Mouse (Mus musculus) megakaryocyte, embryonic 14.5 days (primary cell): Measurements from ENCODE around the gene Hsf2. TPM values are rescaled to one million over a fixed set of nuclear protein-coding genes. Genes with fewer than 3 reads are reported as not detected.

Experiments used
- H3K27me3 ChIP-seq: replicated peaks from 2 replicates; pipeline ENCODE3; 2012; ENCODE audit warnings: inconsistent platforms
- H3K36me3 ChIP-seq: replicated peaks from 2 replicates; pipeline ENCODE3; 2012; ENCODE audit warnings: low read length, inconsistent platforms, mixed read lengths
- H3K4me1 ChIP-seq: 2 replicates; pipeline ENCODE4 v1.6.1; 2012; ENCODE audit warnings: inconsistent platforms
- H3K4me3 ChIP-seq: replicated peaks from 2 replicates; pipeline ENCODE3; 2012; ENCODE audit warnings: moderate library complexity, mild to moderate bottlenecking, inconsistent platforms
- H3K9me3 ChIP-seq: 2 replicates; pipeline ENCODE4 v1.6.1; 2012; ENCODE audit warnings: inconsistent platforms
- FLI1 ChIP-seq: IDR thresholded peaks from 2 replicates; pipeline ENCODE4 v1.6.1; 2012; ENCODE audit warnings: low read length, inconsistent platforms, mixed read lengths
- GATA1 ChIP-seq: IDR thresholded peaks from 3 replicates; pipeline ENCODE4 v1.6.1; 2012; ENCODE audit warnings: mixed read lengths, low read length, inconsistent platforms, borderline replicate concordance
- polyA plus RNA-seq: library from polyadenylated mRNA; stranded (reverse); fragments of >175 nt; gene quantifications from 2 replicates; pipeline ENCODE4 v1.2.3, GENCODE M21; 2012; ENCODE audit warnings: low replicate concordance; ENCODE audit not compliant: insufficient read depth

The Hsf2 gene
- polyA plus RNA-seq, 1 experiment, result 0.28 TPM

GRCm38 (mm10) chr10:57481717-57482116 lies 4.5 kb upstream of the Hsf2 start:
- Histone ChIP-seq H3K4me1 (peaks cover 8% of the 10 kb centered on the region), H3K9me3 (0 out of 2 replicates have a peak, but pooled peaks cover 3% of the 10 kb centered on the region), H3K4me3 (no peak overlapping the region), H3K27me3 (no peaks in the 10 kb centered on the region), H3K36me3 (no peaks in the 10 kb centered on the region)
- TF ChIP-seq FLI1, result no peak
- TF ChIP-seq GATA1, result no peak

DNA sequence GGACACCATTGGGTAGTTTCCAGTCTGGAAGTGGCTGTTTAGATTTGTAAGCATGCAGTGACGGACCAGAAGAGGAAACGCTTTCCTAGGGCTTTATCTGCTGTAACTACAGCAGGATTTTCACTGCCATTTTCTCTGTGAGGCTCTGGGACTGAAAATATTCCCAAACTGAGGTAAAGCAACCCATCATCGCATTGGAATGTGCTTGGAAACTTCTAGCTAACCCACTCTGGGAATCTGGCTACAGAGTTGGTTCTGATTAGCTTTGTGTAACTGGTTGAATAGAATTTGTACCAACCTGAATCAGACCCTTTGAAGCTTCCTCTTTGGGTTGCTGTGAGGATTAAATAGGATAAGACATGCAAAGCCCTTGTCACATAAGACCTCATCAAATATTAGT lies 1.4 kb upstream of the Hsf2 start:
- 0 out of 2 replicates have a peak, but pooled peaks cover 3% of the 10 kb centered on the region for H3K9me3 ChIP-seq
- no peaks in the 10 kb centered on the region for H3K27me3 ChIP-seq
- peaks cover 12% of the 10 kb centered on the region for H3K4me1 ChIP-seq
- no peaks in the 10 kb centered on the region for H3K36me3 ChIP-seq
- TF ChIP-seq GATA1, result no peak
- TF ChIP-seq FLI1, result no peak
- no peak overlapping the region for H3K4me3 ChIP-seq

- no peaks in the 10 kb centered on the region for H3K27me3 ChIP-seq
- no peak for TF ChIP-seq FLI1
- TF ChIP-seq GATA1, result no peak
- H3K9me3 ChIP-seq, result 0 out of 2 replicates have a peak, but pooled peaks cover 3% of the 10 kb centered on the region
These were observed 422 bp downstream of the Hsf2 start for GRCm38 (mm10) chr10:57486542-57487071.

DNA sequence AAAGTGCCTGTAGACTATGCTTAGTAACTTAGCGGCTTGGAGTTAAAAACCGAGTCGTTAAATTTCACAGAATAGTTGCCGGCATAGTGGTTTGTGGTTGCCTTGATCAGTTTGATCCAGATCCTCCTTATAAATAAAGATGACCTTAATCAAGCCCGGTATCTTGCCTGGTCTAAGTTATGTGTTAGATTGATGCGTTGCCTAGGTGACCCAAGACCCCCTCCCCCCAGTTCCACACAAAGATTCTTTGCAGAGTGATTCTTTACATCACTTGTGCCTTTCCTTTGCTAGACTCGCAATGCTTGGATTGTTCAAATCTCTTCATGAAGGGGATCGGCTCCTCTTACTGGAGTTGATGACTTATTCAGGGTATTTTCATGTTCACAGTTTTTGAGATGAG lies 1.0 kb downstream of the Hsf2 start:
- Histone ChIP-seq H3K4me3 (peak overlapping the region; percentile 95), H3K27me3 (no peaks in the 10 kb centered on the region), H3K36me3 (no peaks in the 10 kb centered on the region), H3K4me1 (peaks cover 10% of the 10 kb centered on the region), H3K9me3 (0 out of 2 replicates have a peak, but pooled peaks cover 3% of the 10 kb centered on the region)
- TF ChIP-seq FLI1 (no peak), GATA1 (no peak)

More at GRCm38 (mm10) chr10:57486542-57487071, 422 bp downstream of the Hsf2 start:
- H3K4me1 ChIP-seq, result peaks cover 12% of the 10 kb centered on the region
- peak overlapping the region; percentile 95 for H3K4me3 ChIP-seq
- H3K36me3 ChIP-seq, result no peaks in the 10 kb centered on the region

GRCm38 (mm10) chr10:57488591-57488990 lies 2.4 kb downstream of the Hsf2 start:
- Histone ChIP-seq H3K4me3 (no peak overlapping the region), H3K36me3 (peaks cover 3% of the 10 kb centered on the region), H3K27me3 (no peaks in the 10 kb centered on the region), H3K4me1 (peaks cover 10% of the 10 kb centered on the region), H3K9me3 (peaks cover 3% of the 10 kb centered on the region; the same call in 1 of the 2 replicates)
- TF ChIP-seq GATA1 (no peak), FLI1 (no peak)

DNA sequence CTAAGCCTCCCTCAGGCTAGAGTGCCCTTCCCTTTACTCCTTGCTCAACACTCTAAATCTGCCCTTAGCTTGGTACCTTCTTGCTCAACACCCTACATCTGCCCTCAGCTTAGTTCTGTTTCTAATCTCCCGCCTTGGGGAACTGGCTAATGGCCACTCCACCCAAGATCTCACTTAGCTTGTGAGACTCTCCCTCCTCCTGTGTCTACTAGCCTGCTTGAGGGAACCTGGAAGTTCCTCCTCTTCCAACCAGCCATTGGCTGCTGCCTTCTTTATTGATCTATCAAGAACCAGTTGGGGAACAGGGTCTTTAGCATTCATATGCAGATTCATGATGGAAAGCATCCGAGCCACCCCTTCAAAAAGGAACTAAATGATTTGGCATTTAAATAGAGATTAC lies 5.9 kb downstream of the Hsf2 start:
- Histone ChIP-seq H3K9me3 (peaks cover 6% of the 10 kb centered on the region; the same call in 1 of the 2 replicates), H3K4me3 (no peak overlapping the region), H3K27me3 (no peaks in the 10 kb centered on the region), H3K4me1 (peaks cover 4% of the 10 kb centered on the region), H3K36me3 (peaks cover 11% of the 10 kb centered on the region)
- TF ChIP-seq GATA1, result no peak
- TF ChIP-seq FLI1, result no peak

DNA sequence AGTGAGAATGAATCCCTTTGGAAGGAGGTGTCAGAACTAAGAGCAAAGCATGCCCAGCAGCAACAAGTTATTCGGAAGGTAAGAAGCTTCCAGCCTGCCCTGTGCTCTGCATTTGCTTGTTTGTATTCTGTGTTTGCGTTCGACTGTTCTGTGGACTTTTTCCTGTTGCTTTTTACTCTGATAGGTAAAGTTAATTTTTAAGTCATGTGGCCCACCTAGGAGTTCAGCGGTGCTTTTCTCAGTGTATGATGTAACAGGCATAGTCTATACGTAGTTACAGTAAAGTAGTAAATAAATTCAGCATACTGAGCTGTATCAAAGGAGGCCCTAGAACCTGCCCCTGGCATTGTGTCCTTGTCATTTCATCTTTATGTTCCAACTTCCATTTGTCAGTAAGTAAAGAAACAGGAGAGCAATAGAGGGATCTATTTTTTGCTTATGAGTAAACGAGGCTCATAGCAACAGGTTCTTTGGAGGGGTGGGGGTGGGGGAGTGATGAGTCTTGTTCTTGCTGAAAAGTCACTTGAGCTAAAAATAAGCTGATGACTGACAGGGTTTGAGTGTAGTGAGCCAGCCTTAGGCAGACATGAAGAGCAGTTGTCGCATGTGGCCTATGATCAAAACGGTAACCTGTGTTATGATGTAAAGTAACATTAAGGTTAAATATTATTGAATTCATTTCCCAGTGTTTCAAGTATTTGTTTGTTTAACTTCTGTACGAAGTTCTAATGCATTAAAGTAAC lies 13.4 kb downstream of the Hsf2 start:
- Histone ChIP-seq H3K9me3 (no peaks in the 10 kb centered on the region), H3K27me3 (no peaks in the 10 kb centered on the region), H3K36me3 (peaks cover 17% of the 10 kb centered on the region), H3K4me3 (no peak overlapping the region), H3K4me1 (peaks cover 13% of the 10 kb centered on the region; the same call in 1 of the 2 replicates)
- TF ChIP-seq FLI1, result no peak
- no peak for TF ChIP-seq GATA1

DNA sequence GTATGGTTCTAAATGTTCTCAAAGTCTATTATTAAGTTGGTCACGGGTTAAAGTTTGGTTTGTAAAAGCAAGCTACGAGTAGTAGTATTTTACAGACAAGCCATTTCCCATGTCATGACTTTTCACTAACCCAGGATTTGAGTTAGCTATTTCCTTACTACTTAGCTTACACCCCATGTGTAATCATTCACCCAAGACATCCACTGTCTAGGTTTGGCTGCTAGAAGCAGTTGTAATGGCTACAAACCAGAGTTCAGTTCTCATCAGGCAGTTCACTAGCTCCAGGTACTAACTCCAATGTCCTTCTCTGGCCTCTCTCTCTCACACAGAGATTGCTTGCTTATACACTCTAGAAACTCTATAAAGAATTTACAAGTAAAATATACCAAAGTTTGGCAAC lies 28.4 kb downstream of the Hsf2 start:
- H3K27me3 ChIP-seq, result no peaks in the 10 kb centered on the region
- no peaks in the 10 kb centered on the region for H3K4me1 ChIP-seq
- H3K9me3 ChIP-seq, result no peaks in the 10 kb centered on the region
- H3K4me3 ChIP-seq, result no peak overlapping the region
- TF ChIP-seq FLI1 (no peak), GATA1 (no peak)
- peaks cover 92% of the 10 kb centered on the region for H3K36me3 ChIP-seq

DNA sequence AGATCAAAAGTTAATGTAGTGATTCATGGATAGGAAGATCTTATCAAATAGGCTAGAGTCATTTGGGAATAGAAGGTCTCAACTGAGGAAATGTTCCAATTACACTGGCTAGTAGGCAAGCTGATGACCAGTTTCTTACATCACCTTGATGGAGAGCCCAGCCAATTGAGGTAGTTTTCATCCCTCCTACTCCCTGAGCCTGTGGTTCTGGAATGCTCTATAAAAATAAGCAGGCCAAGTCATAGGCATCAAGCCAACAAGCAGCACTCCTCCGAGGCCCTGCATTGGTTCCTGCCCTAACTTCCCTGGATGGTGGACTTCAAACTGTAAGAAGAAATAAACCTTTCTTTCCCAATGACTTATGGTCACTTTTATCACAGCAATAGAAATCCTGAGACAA lies 29.1 kb downstream of the Hsf2 start:
- H3K36me3 ChIP-seq, result peaks cover 95% of the 10 kb centered on the region
- H3K27me3 ChIP-seq, result no peaks in the 10 kb centered on the region
- no peaks in the 10 kb centered on the region for H3K9me3 ChIP-seq
- no peaks in the 10 kb centered on the region for H3K4me1 ChIP-seq
- TF ChIP-seq GATA1, result no peak
- TF ChIP-seq FLI1, result no peak
- H3K4me3 ChIP-seq, result no peak overlapping the region

DNA sequence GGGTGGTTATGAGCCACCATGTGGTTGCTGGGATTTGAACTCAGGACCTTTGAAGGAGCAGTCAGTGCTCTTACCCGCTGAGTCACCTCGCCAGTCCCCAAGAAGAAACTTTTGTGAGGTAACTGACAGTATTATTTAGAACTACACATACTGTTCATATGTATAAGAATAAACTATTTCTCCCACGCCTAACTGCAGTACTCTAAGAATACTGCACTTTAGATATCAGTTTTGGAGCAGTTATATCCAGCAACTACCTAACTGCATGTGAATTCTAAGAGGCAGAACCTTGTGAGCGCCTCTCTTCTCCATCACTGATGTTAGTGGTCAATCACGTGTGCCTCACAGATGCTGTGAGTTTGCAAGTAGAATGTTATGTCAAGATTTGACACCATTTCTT lies 40.3 kb downstream of the Hsf2 start:
- H3K36me3 ChIP-seq, result peaks cover 73% of the 10 kb centered on the region
- no peak for TF ChIP-seq FLI1
- no peak for TF ChIP-seq GATA1
- H3K27me3 ChIP-seq, result no peaks in the 10 kb centered on the region
- no peaks in the 10 kb centered on the region for H3K9me3 ChIP-seq
- H3K4me1 ChIP-seq, result peaks cover 41% of the 10 kb centered on the region
- H3K4me3 ChIP-seq, result no peak overlapping the region
